Mouse (Mus musculus) ES-E14 (cell line): ENCODE data around the gene Zfyve9. TPM values are rescaled to one million over a fixed set of nuclear protein-coding genes. Genes with fewer than 3 reads are reported as not detected.

Experiments used
- DNase-seq: peaks from one replicate; pipeline ENCODE4 v3.0.0-alpha.2; 2013; ENCODE audit warnings: low read depth, low spot score
- H3K27ac ChIP-seq: 2 replicates; pipeline ENCODE4 v1.5.1; 2012; ENCODE audit warnings: low read depth, mild to moderate bottlenecking, low read length, moderate library complexity, mixed read lengths; ENCODE audit not compliant: poor library complexity, insufficient read depth, severe bottlenecking
- H3K36me3 ChIP-seq: 2 replicates; pipeline ENCODE4 v1.6.1; 2012; ENCODE audit warnings: mild to moderate bottlenecking, low read length, moderate library complexity, mixed read lengths; ENCODE audit not compliant: control insufficient read depth, poor library complexity, insufficient read depth, severe bottlenecking
- H3K4me1 ChIP-seq, 2 experiments: fragments of 150-350 bp in 1 of 2; sonication (generic) in 1 of 2; 2 replicates each; pipeline ENCODE4 v1.6.1; 2012; ENCODE audit warnings: low read length in 2 of 2, mild to moderate bottlenecking in 1 of 2, mixed read lengths in 1 of 2; ENCODE audit not compliant: control insufficient read depth in 2 of 2, insufficient read depth in 2 of 2, poor library complexity in 1 of 2
- H3K4me3 ChIP-seq, 2 experiments: fragments of 150-350 bp in 1 of 2; sonication (generic) in 1 of 2; 2 replicates each; pipeline ENCODE4 v1.5.1; 2012; ENCODE audit warnings: low read length in 2 of 2, low read depth in 1 of 2, mild to moderate bottlenecking in 1 of 2, mixed read lengths in 1 of 2; ENCODE audit not compliant: insufficient read depth in 1 of 2, poor library complexity in 1 of 2, severe bottlenecking in 1 of 2
- H3K9ac ChIP-seq: 2 replicates; pipeline ENCODE4 v1.6.1; 2012; ENCODE audit warnings: low read depth, mild to moderate bottlenecking, low read length, mixed read lengths; ENCODE audit not compliant: poor library complexity, insufficient read depth, severe bottlenecking
- H3K9me3 ChIP-seq: fragments of 150-350 bp; sonication (generic); 2 replicates; pipeline ENCODE4 v1.6.1; 2012; ENCODE audit warnings: low read depth, mild to moderate bottlenecking, low read length; ENCODE audit not compliant: control insufficient read depth, insufficient read depth
- CHD2 ChIP-seq: IDR thresholded peaks from 2 replicates; pipeline ENCODE4 v1.6.1; 2014; ENCODE audit warnings: mild to moderate bottlenecking, low read depth, low read length, inconsistent platforms
- HCFC1 ChIP-seq: IDR thresholded peaks from 2 replicates; pipeline ENCODE4 v1.6.1; 2012; ENCODE audit warnings: low read length, inconsistent platforms, borderline replicate concordance; ENCODE audit not compliant: insufficient read depth
- MAFK ChIP-seq: IDR thresholded peaks from 2 replicates; pipeline ENCODE4 v1.6.1; 2014; ENCODE audit warnings: mild to moderate bottlenecking, low read depth, low read length, inconsistent platforms; ENCODE audit not compliant: insufficient read depth
- ZC3H11A ChIP-seq: IDR thresholded peaks from 2 replicates; pipeline ENCODE4 v1.6.1; 2012; ENCODE audit warnings: low read depth, mild to moderate bottlenecking, inconsistent platforms, low read length, borderline replicate concordance
- ZNF384 ChIP-seq: IDR thresholded peaks from 2 replicates; pipeline ENCODE4 v1.6.1; 2012; ENCODE audit warnings: low read depth, low read length, inconsistent platforms
- in situ Hi-C, 2 experiments: fragments of 600-800 bp; cut with MboI; formaldehyde crosslinking; loops; one replicate each; pipeline ENCODE4 v1.15.1; 2025; ENCODE audit warnings: low sequenced_read_pairs in 2 of 2, inconsistent platforms in 1 of 2; ENCODE audit not compliant: unreplicated experiment in 2 of 2
- total RNA-seq: library from RNA; depleted of rRNA; stranded (reverse); fragments of 300-350 nt; gene quantifications from 2 replicates; pipeline ENCODE4 v1.2.3, GENCODE M21; 2012

The Zfyve9 gene
- total RNA-seq, 1 experiment, result 8.7 TPM

DNA sequence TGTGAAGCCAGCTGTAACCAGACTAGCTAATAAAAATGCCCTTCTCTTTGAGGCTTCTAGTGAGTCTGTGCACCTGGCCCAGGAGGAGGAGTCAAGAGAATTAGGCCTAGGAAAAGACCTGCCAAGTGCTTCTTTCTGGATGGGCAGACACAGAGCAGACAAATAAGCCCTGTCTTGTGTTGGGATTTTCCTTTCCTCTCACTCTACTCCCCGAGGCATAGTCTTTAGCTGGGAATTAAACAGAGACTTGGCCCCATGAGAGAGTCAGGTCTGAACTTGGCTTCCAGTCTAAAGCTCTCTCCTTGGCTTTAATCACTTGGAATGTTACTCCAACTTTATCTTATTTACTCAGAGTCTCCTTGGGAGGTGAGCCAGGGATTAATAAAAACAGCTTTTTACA is 13.3 kb upstream of the Zfyve9 start:
- no peak for TF ChIP-seq ZNF384
- no peak for TF ChIP-seq ZC3H11A
- TF ChIP-seq MAFK, result no peak
- TF ChIP-seq CHD2, result no peak
- no peak for TF ChIP-seq HCFC1
- in situ Hi-C loops, result no loop called here
- no peak for DNase-seq

GRCm38 (mm10) chr4:108790507-108790906 is 9.9 kb upstream of the Zfyve9 start:
- in situ Hi-C loops, result no loop called here
- TF ChIP-seq ZNF384 (no peak), MAFK (no peak), ZC3H11A (no peak), HCFC1 (no peak), CHD2 (no peak)
- H3K27ac ChIP-seq, result no peak overlapping the region
- no peaks in the 10 kb centered on the region for H3K4me1 ChIP-seq
- no peaks in the 10 kb centered on the region for H3K36me3 ChIP-seq
- no peak overlapping the region for H3K9ac ChIP-seq
- no peak overlapping the region for H3K4me3 ChIP-seq
- no peaks in the 10 kb centered on the region for H3K9me3 ChIP-seq
- DNase-seq, result no peak

More for the DNA sequence above, 13.3 kb upstream of the Zfyve9 start:
- Histone ChIP-seq H3K4me3 (no peak overlapping the region), H3K4me1 (peaks cover 0 to 3% of the 10 kb centered on the region in 2 experiments; a peak in 2 of 4 replicates), H3K27ac (no peak overlapping the region), H3K9ac (no peak overlapping the region), H3K9me3 (no peaks in the 10 kb centered on the region), H3K36me3 (no peaks in the 10 kb centered on the region)

DNA sequence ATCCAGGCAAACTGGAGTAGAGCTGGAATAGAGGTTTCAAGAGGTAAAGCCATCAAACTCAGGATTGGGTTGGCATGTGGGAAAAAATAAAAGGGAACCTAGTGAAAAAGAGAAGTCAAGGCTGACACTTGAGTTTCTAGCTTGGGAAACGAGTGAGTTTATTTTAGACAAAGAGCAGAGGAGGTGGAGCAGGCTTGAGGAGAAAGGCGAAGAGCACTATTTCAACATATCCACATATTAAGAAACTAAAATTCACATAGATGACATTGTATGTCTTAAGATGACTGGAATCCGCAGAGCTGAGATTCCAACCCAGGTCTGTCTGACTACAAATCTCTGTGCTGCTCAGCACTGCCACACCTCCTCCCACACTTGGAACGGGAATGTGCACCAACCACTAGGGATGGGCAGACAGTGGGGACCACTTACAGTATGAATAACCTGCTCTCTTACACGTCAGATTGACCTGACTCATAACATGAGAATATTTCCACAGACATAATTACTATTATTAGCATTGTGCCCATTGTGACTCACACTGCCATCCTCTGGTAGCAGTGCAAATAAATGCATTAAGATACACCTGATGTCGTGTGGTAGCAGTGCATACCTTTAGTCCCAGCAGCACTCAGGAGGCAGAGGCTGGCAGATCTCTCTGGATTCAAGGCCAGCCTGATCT is 8.8 kb upstream of the Zfyve9 start:
- H3K9ac ChIP-seq, result no peak overlapping the region
- DNase-seq, result no peak
- no peaks in the 10 kb centered on the region for H3K36me3 ChIP-seq
- no peaks in the 10 kb centered on the region for H3K4me1 ChIP-seq
- TF ChIP-seq CHD2 (no peak), HCFC1 (no peak), ZNF384 (no peak), MAFK (no peak), ZC3H11A (no peak)
- no peak overlapping the region for H3K27ac ChIP-seq
- H3K9me3 ChIP-seq, result no peaks in the 10 kb centered on the region
- H3K4me3 ChIP-seq, result no peak overlapping the region
- in situ Hi-C loops, result no loop called here

- TF ChIP-seq CHD2 (no peak), MAFK (no peak), ZC3H11A (no peak), ZNF384 (no peak), HCFC1 (no peak)
- no peak for DNase-seq
- Histone ChIP-seq H3K4me1 (peaks cover 0 to 3% of the 10 kb centered on the region in 2 experiments; a peak in 1 of 4 replicates), H3K9me3 (no peaks in the 10 kb centered on the region), H3K4me3 (no peak overlapping the region), H3K9ac (no peak overlapping the region), H3K27ac (no peak overlapping the region), H3K36me3 (no peaks in the 10 kb centered on the region)
- in situ Hi-C loops, result no loop called here
These were observed 2.0 kb upstream of the Zfyve9 start for GRCm38 (mm10) chr4:108782421-108783085.

GRCm38 (mm10) chr4:108781596-108781995 is 998 bp upstream of the Zfyve9 start:
- H3K4me3 ChIP-seq, result no peak overlapping the region
- in situ Hi-C loops, result no loop called here
- H3K9me3 ChIP-seq, result no peaks in the 10 kb centered on the region
- no peak overlapping the region for H3K9ac ChIP-seq
- no peak for DNase-seq
- no peak overlapping the region for H3K27ac ChIP-seq
- H3K4me1 ChIP-seq, result peaks cover 0 to 3% of the 10 kb centered on the region in 2 experiments; a peak in 1 of 4 replicates
- TF ChIP-seq HCFC1 (no peak), CHD2 (no peak), MAFK (no peak), ZNF384 (no peak)
- H3K36me3 ChIP-seq, result no peaks in the 10 kb centered on the region
